Mouse (Mus musculus): ENCODE results near the gene H2al2c.
"Not testable (repeated sequence)": the region's sequence is repeated elsewhere in the genome, so short reads cannot be mapped to it uniquely, and the experiment has no call there.

The H2al2c gene

GRCm38 (mm10) chrY:2598799-2599198, at the start of gene H2al2c:
H2al2c (plus strand) TSS chrY:2599099.
- DNase-seq (ENCODE audit: low spot score) = not testable (repeated sequence)
